Mouse (Mus musculus) CH12.LX (cell line): ENCODE results near the gene Pakap. TPM values are rescaled to one million over a fixed set of nuclear protein-coding genes. Genes with fewer than 3 reads are reported as not detected.

Experiments used
- DNase-seq: peaks from one replicate; pipeline ENCODE4 v3.0.0-alpha.2; 2013; ENCODE audit errors: extremely low read depth
- H3K27ac ChIP-seq: 2 replicates; pipeline ENCODE4 v1.5.1; 2012; ENCODE audit warnings: low read depth, mild to moderate bottlenecking, control low read depth, moderate library complexity; ENCODE audit not compliant: insufficient read depth
- H3K27me3 ChIP-seq: replicated peaks from 2 replicates; pipeline ENCODE3; 2012; ENCODE audit warnings: inconsistent platforms
- H3K36me3 ChIP-seq, 2 experiments: replicated peaks in 1 of 2; 2 replicates each; pipeline versions ENCODE3 to v1.6.1; 2012; ENCODE audit warnings: inconsistent platforms in 1 of 2, low read length in 1 of 2, mild to moderate bottlenecking in 1 of 2, mixed read lengths in 1 of 2, moderate library complexity in 1 of 2; ENCODE audit not compliant: control insufficient read depth in 1 of 2, insufficient read depth in 1 of 2
- H3K4me1 ChIP-seq, 2 experiments: 2 replicates each; pipeline ENCODE4 v1.6.1; 2012; ENCODE audit warnings: inconsistent platforms in 1 of 2, moderate library complexity in 1 of 2; ENCODE audit not compliant: insufficient read depth in 2 of 2, control insufficient read depth in 1 of 2
- H3K4me2 ChIP-seq: 2 replicates; pipeline ENCODE4 v1.6.1; 2012; ENCODE audit warnings: low read depth, mild to moderate bottlenecking, control low read depth; ENCODE audit not compliant: poor library complexity, insufficient read depth, severe bottlenecking
- H3K4me3 ChIP-seq, 3 experiments: fragments of 150-350 bp in 1 of 3; sonication (generic) in 1 of 3; replicated peaks in 1 of 3; 2 replicates each; pipeline versions ENCODE3 to v1.5.1; 2011 to 2012; ENCODE audit warnings: low read depth in 2 of 3, low read length in 2 of 3, mild to moderate bottlenecking in 2 of 3, moderate library complexity in 2 of 3, control low read depth in 1 of 3, improper control_type of control experiment in 1 of 3, inconsistent platforms in 1 of 3, mixed read lengths in 1 of 3; ENCODE audit not compliant: poor library complexity in 1 of 3
- H3K79me2 ChIP-seq: replicated peaks from 2 replicates; pipeline ENCODE4 v1.6.1; 2012; ENCODE audit warnings: mild to moderate bottlenecking, moderate library complexity; ENCODE audit not compliant: control insufficient read depth, poor library complexity, insufficient read depth, severe bottlenecking; ENCODE audit errors: extremely low read depth
- H3K9ac ChIP-seq: 2 replicates; pipeline ENCODE4 v1.6.1; 2012; ENCODE audit warnings: low read depth, mild to moderate bottlenecking, control low read depth, moderate library complexity; ENCODE audit not compliant: insufficient read depth
- H3K9me3 ChIP-seq: replicated peaks from 2 replicates; pipeline ENCODE3; 2012; ENCODE audit warnings: low read length, inconsistent platforms, mixed read lengths
- BHLHE40 ChIP-seq: IDR thresholded peaks from 2 replicates; pipeline ENCODE4 v1.6.1; 2011; ENCODE audit warnings: mild to moderate bottlenecking, low read depth, low read length, improper control_type of control experiment
- CHD1 ChIP-seq: IDR thresholded peaks from 2 replicates; pipeline ENCODE4 v1.6.1; 2012; ENCODE audit warnings: low read depth, low read length, improper control_type of control experiment, inconsistent platforms
- CTCF ChIP-seq, 2 experiments: IDR thresholded peaks in 1 of 2; conservative IDR thresholded peaks in 1 of 2; 2 replicates each; pipeline ENCODE4 v1.5.1; 2011 to 2012; ENCODE audit warnings: low read depth in 2 of 2, low read length in 2 of 2, improper control_type of control experiment in 1 of 2, inconsistent platforms in 1 of 2, mild to moderate bottlenecking in 1 of 2, moderate library complexity in 1 of 2
- E2F4 ChIP-seq: IDR thresholded peaks from 2 replicates; pipeline ENCODE4 v1.6.1; 2011; ENCODE audit warnings: low read depth, low read length, improper control_type of control experiment; ENCODE audit not compliant: insufficient replicate concordance
- EP300 ChIP-seq: IDR thresholded peaks from 2 replicates; pipeline ENCODE4 v1.6.1; 2011; ENCODE audit warnings: low read length, improper control_type of control experiment
- ETS1 ChIP-seq: conservative IDR thresholded peaks from 2 replicates; pipeline ENCODE4 v1.6.1; 2012; ENCODE audit warnings: low read depth, mild to moderate bottlenecking, inconsistent platforms, low read length, improper control_type of control experiment, moderate library complexity
- GABPA ChIP-seq: IDR thresholded peaks from 2 replicates; pipeline ENCODE4 v1.6.1; 2012; ENCODE audit warnings: low read depth, low read length, improper control_type of control experiment, inconsistent platforms; ENCODE audit not compliant: insufficient replicate concordance
- IRF4 ChIP-seq: IDR thresholded peaks from 2 replicates; pipeline ENCODE4 v1.6.1; 2014; ENCODE audit warnings: low read depth, mild to moderate bottlenecking, inconsistent platforms, low read length, improper control_type of control experiment
- MAFK ChIP-seq: IDR thresholded peaks from 2 replicates; pipeline ENCODE4 v1.6.1; 2011; ENCODE audit warnings: low read length, improper control_type of control experiment; ENCODE audit not compliant: insufficient replicate concordance
- MAX ChIP-seq: IDR thresholded peaks from 2 replicates; pipeline ENCODE4 v1.6.1; 2011; ENCODE audit warnings: low read length, improper control_type of control experiment
- MEF2A ChIP-seq: IDR thresholded peaks from 2 replicates; pipeline ENCODE4 v1.6.1; 2014; ENCODE audit warnings: low read depth, mild to moderate bottlenecking, inconsistent platforms, low read length, improper control_type of control experiment, borderline replicate concordance
- MXI1 ChIP-seq: IDR thresholded peaks from 2 replicates; pipeline ENCODE4 v1.6.1; 2011; ENCODE audit warnings: mild to moderate bottlenecking, low read depth, low read length, improper control_type of control experiment
- MYC ChIP-seq: IDR thresholded peaks from 2 replicates; pipeline ENCODE4 v1.6.1; 2011; ENCODE audit warnings: low read depth, mild to moderate bottlenecking, improper control_type of control experiment, low read length
- PAX5 ChIP-seq: IDR thresholded peaks from 2 replicates; pipeline ENCODE4 v1.6.1; 2012; ENCODE audit warnings: low read length, inconsistent platforms, mixed read lengths
- POLR2A ChIP-seq: IDR thresholded peaks from 2 replicates; pipeline ENCODE4 v1.6.1; 2011; ENCODE audit warnings: low read depth, mild to moderate bottlenecking, improper control_type of control experiment, low read length
- POLR2AphosphoS2 ChIP-seq: IDR thresholded peaks from 2 replicates; pipeline ENCODE4 v1.6.1; 2011; ENCODE audit warnings: low read depth, low read length, improper control_type of control experiment
- RAD21 ChIP-seq: IDR thresholded peaks from 2 replicates; pipeline ENCODE4 v1.6.1; 2011; ENCODE audit warnings: low read depth, mild to moderate bottlenecking, low read length, improper control_type of control experiment, moderate library complexity
- SIN3A ChIP-seq: IDR thresholded peaks from 2 replicates; pipeline ENCODE4 v1.6.1; 2012; ENCODE audit warnings: low read length, improper control_type of control experiment, inconsistent platforms
- TBP ChIP-seq: conservative IDR thresholded peaks from 2 replicates; pipeline ENCODE4 v1.6.1; 2011; ENCODE audit warnings: low read depth, low read length, improper control_type of control experiment
- TCF12 ChIP-seq: IDR thresholded peaks from 2 replicates; pipeline ENCODE4 v1.6.1; 2014; ENCODE audit warnings: low read depth, mild to moderate bottlenecking, inconsistent platforms, low read length, improper control_type of control experiment
- UBTF ChIP-seq: IDR thresholded peaks from 2 replicates; pipeline ENCODE4 v1.6.1; 2012; ENCODE audit warnings: low read depth, mild to moderate bottlenecking, inconsistent platforms, low read length, improper control_type of control experiment, moderate library complexity
- USF2 ChIP-seq: conservative IDR thresholded peaks from 2 replicates; pipeline ENCODE4 v1.6.1; 2011; ENCODE audit warnings: low read depth, low read length, improper control_type of control experiment
- dilution Hi-C: fragments of 300-500 bp; cut with MboI; formaldehyde crosslinking; loops from 2 replicates; pipeline ENCODE4 v1.14.3; 2020; ENCODE audit warnings: low sequenced_read_pairs; ENCODE audit not compliant: extremely low pct_unique_long_range_greater_than_20kb, extremely low pct_ligation_motif_present
- in situ Hi-C: fragments of 300-500 bp; cut with MboI; formaldehyde crosslinking; loops from 3 replicates; pipeline ENCODE4 v1.14.3; 2019; ENCODE audit warnings: low sequenced_read_pairs, low pct_ligation_motif_present, low pct_unique_long_range_greater_than_20kb, mixed read lengths
- polyA plus RNA-seq: library from polyadenylated mRNA; unstranded; fragments of >175 nt; gene quantifications from 2 replicates; pipeline ENCODE4 v1.2.1, GENCODE M21; 2012; ENCODE audit warnings: low read depth; ENCODE audit not compliant: insufficient read length
- total RNA-seq, 2 experiments: library from RNA; depleted of rRNA; stranded (reverse); fragments of 300-350 nt in 1 of 2; fragments of >200 nt in 1 of 2; gene quantifications; 2 replicates each; pipeline ENCODE4 v1.2.3; 2012 to 2014

Gene Pakap
- total and polyA plus RNA-seq, 3 experiments: 0.08 to 0.14 TPM; not detected in 1

GRCm38 (mm10) chr4:57851731-57852130 is 283.8 kb downstream of the Pakap start:
- no peak overlapping the region for H3K9ac ChIP-seq
- no peaks in the 10 kb centered on the region for H3K27me3 ChIP-seq
- no peak for DNase-seq
- H3K4me2 ChIP-seq: no peak overlapping the region
- no peaks in the 10 kb centered on the region for H3K79me2 ChIP-seq
- no peaks in the 10 kb centered on the region for H3K36me3 ChIP-seq
- dilution Hi-C loops (no loop called here), in situ Hi-C loops (no loop called here)
- no peak overlapping the region for H3K27ac ChIP-seq
- no peak for TF ChIP-seq RAD21
- TF ChIP-seq GABPA: no peak
- no peak for TF ChIP-seq EP300
- no peak for TF ChIP-seq POLR2AphosphoS2
- TF ChIP-seq POLR2A: no peak
- TF ChIP-seq CTCF (conservative IDR thresholded peaks at IDR 0.05 in 1 of 2, IDR thresholded peaks at IDR 0.05 in 1 of 2; ENCODE audit: low read depth in 2 of 2, low read length in 2 of 2): no peak
- no peak for TF ChIP-seq PAX5
- no peak for TF ChIP-seq UBTF
- no peak overlapping the region for H3K4me3 ChIP-seq
- no peaks in the 10 kb centered on the region for H3K4me1 ChIP-seq
- H3K9me3 ChIP-seq: peaks cover 3% of the 10 kb centered on the region

- dilution Hi-C loops (no loop called here), in situ Hi-C loops (no loop called here)
- H3K79me2 ChIP-seq: no peaks in the 10 kb centered on the region
- no peak overlapping the region for H3K4me3 ChIP-seq
- H3K9me3 ChIP-seq: peaks cover 3% of the 10 kb centered on the region
- no peaks in the 10 kb centered on the region for H3K36me3 ChIP-seq
- no peak for DNase-seq
- H3K4me1 ChIP-seq: no peaks in the 10 kb centered on the region
- no peak for TF ChIP-seq MAX
- no peak for TF ChIP-seq CTCF (conservative IDR thresholded peaks at IDR 0.05 in 1 of 2, IDR thresholded peaks at IDR 0.05 in 1 of 2; ENCODE audit: low read depth in 2 of 2, low read length in 2 of 2)
- no peak for TF ChIP-seq TBP
- no peak for TF ChIP-seq BHLHE40
- no peak for TF ChIP-seq MAFK
- TF ChIP-seq POLR2AphosphoS2: no peak
- no peak for TF ChIP-seq TCF12
- TF ChIP-seq GABPA: no peak
- TF ChIP-seq SIN3A: no peak
- TF ChIP-seq MXI1: no peak
- TF ChIP-seq MEF2A: no peak
- no peak for TF ChIP-seq ETS1
- no peak for TF ChIP-seq CHD1
- no peak for TF ChIP-seq PAX5
- no peak for TF ChIP-seq USF2
- TF ChIP-seq IRF4: no peak
- no peak for TF ChIP-seq MYC
- no peak for TF ChIP-seq E2F4
- TF ChIP-seq, all 38 proteins: peak for 0
- H3K4me2 ChIP-seq: no peak overlapping the region
- no peaks in the 10 kb centered on the region for H3K27me3 ChIP-seq
- H3K9ac ChIP-seq: no peak overlapping the region
- no peak overlapping the region for H3K27ac ChIP-seq
Measured at GRCm38 (mm10) chr4:57852461-57853040, 284.6 kb downstream of the Pakap start.
